8 mouse cellular contexts compared by ENCODE assay signal in the genomic region with DNA sequence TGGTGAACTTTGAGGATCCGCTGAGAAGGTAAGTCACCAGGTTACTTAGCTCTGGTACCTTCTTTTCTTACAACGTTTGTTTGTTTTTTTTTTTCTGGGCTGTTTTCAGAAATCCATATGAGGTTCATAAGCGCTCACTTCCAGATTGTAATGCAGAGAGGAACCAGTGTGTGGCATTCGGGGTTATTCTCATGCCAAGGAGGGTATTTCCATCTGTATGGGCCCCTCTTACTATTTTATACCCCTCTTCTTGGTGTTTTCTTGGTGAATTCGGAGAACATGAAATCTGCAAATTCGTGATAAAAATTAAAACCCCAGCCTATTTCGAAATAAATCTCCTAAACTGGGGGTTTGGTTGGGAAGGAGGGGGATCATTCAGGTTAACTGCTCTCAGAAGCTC. TPM values are rescaled to one million over a fixed set of nuclear protein-coding genes. Genes with fewer than 3 reads are reported as not detected.
DNase-seq lines count a peak whose midpoint lies in the region; ATAC-seq and TF ChIP-seq lines count a peak whose summit lies in the region.

No protein-coding gene starts in this region.

- H3K36me3 ChIP-seq in stomach, embryonic 14.5 days (ENCODE audit: control insufficient read depth, insufficient read depth, low read length) = no peaks in the 10 kb centered on the region
- no peaks in the 10 kb centered on the region for H3K36me3 ChIP-seq in stomach, postnatal 0 days (ENCODE audit: control insufficient read depth, insufficient read depth, low read length)
- H3K36me3 ChIP-seq in limb, embryonic 12.5 days = no peaks in the 10 kb centered on the region

- H3K27ac ChIP-seq in stomach, embryonic 14.5 days (ENCODE audit: low read length) = no peak overlapping the region
- H3K27ac ChIP-seq in stomach, postnatal 0 days (replicated peaks) = no peak overlapping the region
- H3K27ac ChIP-seq in limb, embryonic 12.5 days = no peak overlapping the region

- WGBS in stomach, embryonic 14.5 days = 24% methylated on average over 7 of the region's 7 CpGs
- WGBS in stomach, postnatal 0 days = 29% methylated on average over 7 of the region's 7 CpGs
- 13% methylated on average over 7 of the region's 7 CpGs for WGBS in limb, embryonic 12.5 days

- no peaks in the 10 kb centered on the region for H3K4me1 ChIP-seq in stomach, embryonic 14.5 days (ENCODE audit: control insufficient read depth, insufficient read depth, low read length)
- no peaks in the 10 kb centered on the region for H3K4me1 ChIP-seq in stomach, postnatal 0 days (replicated peaks; ENCODE audit: control insufficient read depth, insufficient read depth)
- H3K4me1 ChIP-seq in limb, embryonic 12.5 days (replicated peaks) = no peaks in the 10 kb centered on the region; the same call in 1 of the 2 replicates

- H3K4me3 ChIP-seq in stomach, embryonic 14.5 days (ENCODE audit: low read depth, low read length) = no peak overlapping the region
- no peak overlapping the region for H3K4me3 ChIP-seq in stomach, postnatal 0 days (ENCODE audit: low read depth, low read length)
- peak overlapping the region; percentile 26; the same call in 1 of the 2 replicates for H3K4me3 ChIP-seq in limb, embryonic 12.5 days (replicated peaks)

- no peak for TF ChIP-seq EP300 in stomach, postnatal 0 days (optimal IDR thresholded peaks at IDR 0.05)

- H3K4me2 ChIP-seq in stomach, embryonic 14.5 days (replicated peaks; ENCODE audit: low read depth, low read length) = peak overlapping the region; percentile 40; the same call in 1 of the 2 replicates
- no peak overlapping the region for H3K4me2 ChIP-seq in stomach, postnatal 0 days (replicated peaks; ENCODE audit: low read depth)
- peak overlapping the region; percentile 56 for H3K4me2 ChIP-seq in limb, embryonic 12.5 days

- no peak for ATAC-seq in stomach, embryonic 14.5 days (ENCODE audit: insufficient number of reproducible peaks, insufficient read depth, low FRiP score, low read depth)
- ATAC-seq in stomach, postnatal 0 days (ENCODE audit: low FRiP score, low TSS enrichment) = no peak
- ATAC-seq in limb, embryonic 12.5 days (ENCODE audit: insufficient number of reproducible peaks, insufficient read depth, low FRiP score, low TSS enrichment, low read depth) = no peak
- no peak for ATAC-seq in monocyte, adult 5-6 weeks (replicated peaks; ENCODE audit: insufficient number of reproducible peaks, low FRiP score, low TSS enrichment, poor library complexity, severe bottlenecking)

- H3K9me3 ChIP-seq in stomach, embryonic 14.5 days (ENCODE audit: control insufficient read depth, low read depth, low read length) = no peaks in the 10 kb centered on the region
- no peaks in the 10 kb centered on the region for H3K9me3 ChIP-seq in stomach, postnatal 0 days (ENCODE audit: control insufficient read depth, low read length)
- H3K9me3 ChIP-seq in limb, embryonic 12.5 days = no peaks in the 10 kb centered on the region

- H3K9ac ChIP-seq in stomach, embryonic 14.5 days (replicated peaks; ENCODE audit: low read depth, low read length) = no peak overlapping the region
- H3K9ac ChIP-seq in stomach, postnatal 0 days (ENCODE audit: low read length) = no peak overlapping the region
- H3K9ac ChIP-seq in limb, embryonic 12.5 days (replicated peaks) = no peak overlapping the region

- no peaks in the 10 kb centered on the region for H3K27me3 ChIP-seq in stomach, embryonic 14.5 days (ENCODE audit: control insufficient read depth, insufficient read depth, low read length)
- H3K27me3 ChIP-seq in stomach, postnatal 0 days (ENCODE audit: control insufficient read depth, insufficient read depth, low read length) = no peaks in the 10 kb centered on the region
- peaks cover 22% of the 10 kb centered on the region for H3K27me3 ChIP-seq in limb, embryonic 12.5 days

- DNase-seq in embryo, embryonic 11 days = peak; percentile 10
- no peak for DNase-seq in embryo, embryonic 9.5 days (ENCODE audit: extremely low spot score)
- no peak for DNase-seq in stomach, postnatal 0 days (ENCODE audit: low spot score)
- DNase-seq in right cerebral cortex, postnatal 36 days (ENCODE audit: low spot score in 2 of 2) = no peak
- no peak for DNase-seq in frontal cortex, postnatal 10 days (ENCODE audit: low spot score in 2 of 2)

- TF ChIP-seq CTCF in stomach, postnatal 0 days (IDR thresholded peaks at IDR 0.05; ENCODE audit: low read depth) = no peak

RNA-seq across cellular contexts. Expression of a gene that starts 0.6 kb away (rescaled TPM):
- polyA plus RNA-seq in stomach, embryonic 14.5 days (2014; fragmentation: Nextera tagmentation; extraction: Ambion mirVana) = 7.6 and 7.8 TPM in 2 replicates
- polyA plus RNA-seq in stomach, postnatal 0 days (2015; fragmentation: Nextera tagmentation; extraction: Ambion mirVana) = 2.3 and 3.0 TPM in 2 replicates
- polyA plus RNA-seq in limb, embryonic 12.5 days (2016; fragmentation: Nextera tagmentation; extraction: Ambion mirVana) = 2.0 TPM in 2 replicates
- not detected in 3 replicates for total RNA-seq in monocyte, adult 5-6 weeks (2017)
